Mouse (Mus musculus) gastrocnemius, postnatal 25 days (tissue): Measurements from ENCODE around the gene Tusc2. TPM values are rescaled to one million over a fixed set of nuclear protein-coding genes. Genes with fewer than 3 reads are reported as not detected.

ENCODE experiments used
- DNase-seq: peaks from one replicate; pipeline ENCODE4 v3.0.0; 2022
- total RNA-seq, 2 experiments: library from RNA; stranded (reverse); gene quantifications; 1 replicate in 1 of 2; 2 replicates in 1 of 2; pipeline ENCODE4 v1.2.3; 2021

The Tusc2 gene
- total RNA-seq, 2 experiments from 2014 or later = 30.5 to 31.1 TPM

- DNase-seq = no peak
Measured at GRCm38 (mm10) chr9:107611456-107612190, 48.6 kb downstream of the Tusc2 start.

- peak; percentile 98 for DNase-seq
Measured at GRCm38 (mm10) chr9:107612191-107612944, 49.3 kb downstream of the Tusc2 start.

GRCm38 (mm10) chr9:107612945-107613569, 50.0 kb downstream of the Tusc2 start:
- no peak for DNase-seq

GRCm38 (mm10) chr9:107615035-107615434, 52.0 kb downstream of the Tusc2 start:
- no peak for DNase-seq

Other genes with a start within 250 kb of the Tusc2 start
- 10 to 100 TPM; 12.8 to 15.7 TPM for gene Hemk1, start 224.9 kb upstream of the Tusc2 start, total RNA-seq
- gene 6430571L13Rik, start 222.7 kb upstream of the Tusc2 start, total RNA-seq = 10 to 100 TPM; 34.1 to 44.0 TPM
- under 1 TPM; 0.83 to 0.84 TPM for gene Cacna2d2, start 163.6 kb upstream of the Tusc2 start, total RNA-seq
- 10 to 100 TPM; 14.8 to 15.2 TPM for gene Tmem115, start 29.3 kb upstream of the Tusc2 start, total RNA-seq
- gene Cyb561d2, start 21.1 kb upstream of the Tusc2 start, total RNA-seq = 1 to 10 TPM; 2.0 TPM
- gene Nprl2, start 21.0 kb upstream of the Tusc2 start, total RNA-seq = 10 to 100 TPM in 1 of 2 experiments, 1 to 10 TPM in 1; 9.5 to 10.2 TPM
- not detected for gene Zmynd10, start 16.0 kb upstream of the Tusc2 start, total RNA-seq
- 10 to 100 TPM; 10.8 to 12.5 TPM for gene Rassf1, start 11.7 kb upstream of the Tusc2 start, total RNA-seq
- gene Hyal2, start 4.7 kb downstream of the Tusc2 start, total RNA-seq = 10 to 100 TPM; 12.0 to 15.2 TPM
- 1 to 10 TPM; 2.2 to 2.3 TPM for gene Hyal1, start 13.7 kb downstream of the Tusc2 start, total RNA-seq
- gene Naa80, start 15.6 kb downstream of the Tusc2 start, total RNA-seq = 10 to 100 TPM; 10.4 to 13.4 TPM
- under 1 TPM; 0.38 to 0.72 TPM for gene Hyal3, start 17.6 kb downstream of the Tusc2 start, total RNA-seq
- 10 to 100 TPM; 44.2 to 45.3 TPM for gene Ifrd2, start 24.4 kb downstream of the Tusc2 start, total RNA-seq
- gene Sema3b, start 46.0 kb downstream of the Tusc2 start, total RNA-seq = 10 to 100 TPM; 18.1 to 19.4 TPM
- 10 to 100 TPM; 73.2 to 87.6 TPM for gene Gnai2, start 72.1 kb downstream of the Tusc2 start, total RNA-seq
- 10 to 100 TPM; 72.1 to 77.5 TPM for gene Slc38a3, start 106.3 kb downstream of the Tusc2 start, total RNA-seq
- gene Gnat1, start 116.5 kb downstream of the Tusc2 start, total RNA-seq = not detected
- 1 to 10 TPM; 5.9 to 9.7 TPM for gene Sema3f, start 147.2 kb downstream of the Tusc2 start, total RNA-seq
- 10 to 100 TPM; 35.3 to 36.6 TPM for gene Rbm5, start 207.7 kb downstream of the Tusc2 start, total RNA-seq